Mouse (Mus musculus) brain, embryonic 14.5 days (tissue): ENCODE measurements at regions not wholly inside any gene's neighbourhood (a gene's known extent, or its start where the extent isn't known, plus 50 kb on each side); places are given as distances from the start of the nearest gene placed in this dataset.

Experiments
- CTCF ChIP-seq: fragments of 200-500 bp; IDR thresholded peaks from 2 replicates; pipeline ENCODE4 v1.5.1; 2012; ENCODE audit warnings: inconsistent platforms, mild to moderate bottlenecking, moderate library complexity, borderline replicate concordance; ENCODE audit not compliant: insufficient read depth, insufficient read length; ENCODE audit errors: extremely low read depth
- POLR2A ChIP-seq: fragments of 200-500 bp; IDR thresholded peaks from 2 replicates; pipeline ENCODE4 v1.6.1; 2012; ENCODE audit warnings: mild to moderate bottlenecking, inconsistent platforms, borderline replicate concordance; ENCODE audit not compliant: poor library complexity, insufficient read depth, insufficient read length, severe bottlenecking; ENCODE audit errors: extremely low read depth

- no peak for TF ChIP-seq CTCF
- no peak for TF ChIP-seq POLR2A
Measured at GRCm38 (mm10) chr10:34824121-34824520, 340.9 kb downstream of the Frk start.
